Mouse (Mus musculus) heart, embryonic 14.5 days (tissue): ENCODE measurements around the gene Traf1. TPM values are rescaled to one million over a fixed set of nuclear protein-coding genes. Genes with fewer than 3 reads are reported as not detected.

Experiments used
- ATAC-seq: fragments of 200-750 bp; cut with Nextera tagmentation; 2 replicates; pipeline ENCODE4 v1.8.0; 2017; ENCODE audit warnings: low read depth, moderate TSS enrichment; ENCODE audit not compliant: insufficient number of reproducible peaks, insufficient read depth, low FRiP score
- H3K27ac ChIP-seq, 2 experiments: fragments of 200-500 bp in 1 of 2; fragments of 300-500 bp in 1 of 2; sonication (generic) in 1 of 2; replicated peaks in 1 of 2; 2 replicates each; pipeline ENCODE4 v1.5.1; 2012 to 2014; ENCODE audit warnings: low read depth in 2 of 2, low read length in 2 of 2, control low read depth in 1 of 2, mild to moderate bottlenecking in 1 of 2, mixed read lengths in 1 of 2; ENCODE audit not compliant: control insufficient read depth in 1 of 2, insufficient read depth in 1 of 2
- H3K27me3 ChIP-seq: fragments of 300-500 bp; sonication (generic); 2 replicates; pipeline ENCODE4 v1.6.1; 2014; ENCODE audit warnings: mild to moderate bottlenecking, low read length, control low read depth; ENCODE audit not compliant: control insufficient read depth, insufficient read depth
- H3K36me3 ChIP-seq: fragments of 300-500 bp; sonication (generic); 2 replicates; pipeline ENCODE4 v1.6.1; 2014; ENCODE audit warnings: mild to moderate bottlenecking, control low read depth, low read length, mixed read lengths; ENCODE audit not compliant: control insufficient read depth, insufficient read depth
- H3K4me1 ChIP-seq, 2 experiments: fragments of 200-500 bp in 1 of 2; fragments of 300-500 bp in 1 of 2; sonication (generic) in 1 of 2; 2 replicates each; pipeline ENCODE4 v1.6.1; 2012 to 2014; ENCODE audit warnings: low read length in 2 of 2, control low read depth in 1 of 2, mixed read lengths in 1 of 2; ENCODE audit not compliant: control insufficient read depth in 2 of 2, insufficient read depth in 2 of 2
- H3K4me2 ChIP-seq: fragments of 300-500 bp; sonication (generic); 2 replicates; pipeline ENCODE4 v1.6.1; 2014; ENCODE audit warnings: mild to moderate bottlenecking, low read length
- H3K4me3 ChIP-seq, 2 experiments: fragments of 200-500 bp in 1 of 2; fragments of 300-500 bp in 1 of 2; sonication (generic) in 1 of 2; 2 replicates each; pipeline ENCODE4 v1.5.1; 2012 to 2014; ENCODE audit warnings: low read length in 2 of 2, mild to moderate bottlenecking in 2 of 2, control low read depth in 1 of 2, low read depth in 1 of 2, moderate library complexity in 1 of 2; ENCODE audit not compliant: control insufficient read depth in 1 of 2, insufficient read depth in 1 of 2
- H3K9ac ChIP-seq: fragments of 300-500 bp; sonication (generic); 2 replicates; pipeline ENCODE4 v1.6.1; 2014; ENCODE audit warnings: mild to moderate bottlenecking, low read length
- H3K9me3 ChIP-seq: fragments of 300-500 bp; sonication (generic); 2 replicates; pipeline ENCODE4 v1.6.1; 2016; ENCODE audit warnings: low read length, control low read depth; ENCODE audit not compliant: control insufficient read depth
- WGBS: fragments of 180-500 bp; shearing (Covaris S2); extraction: QIAGEN DNeasy Blood & Tissue Kit; methylation state at CpG from one replicate; pipeline ENCODE4 v1.1.7; 2014; 5-methylcytosine and 5-hydroxymethylcytosine counted together
- polyA plus RNA-seq: library from polyadenylated mRNA; unstranded; fragments of >200 nt; fragmentation: Nextera tagmentation; extraction: Ambion mirVana; gene quantifications from 2 replicates; pipeline ENCODE4 v1.2.1, GENCODE M21; 2014

Gene Traf1
- polyA plus RNA-seq, 1 experiment from 2014 or later: 2.0 TPM

- Histone ChIP-seq H3K9me3 (no peaks in the 10 kb centered on the region), H3K4me3 (peak overlapping the region; percentile 45 to 70), H3K36me3 (no peaks in the 10 kb centered on the region), H3K27me3 (peaks cover 14% of the 10 kb centered on the region), H3K4me1 (peaks cover 17 to 19% of the 10 kb centered on the region in 2 experiments), H3K27ac (no peak overlapping the region), H3K9ac (peak overlapping the region; percentile 67), H3K4me2 (peak overlapping the region; percentile 94)
- peak; percentile 41; the same call in 1 of the 2 replicates for ATAC-seq
- WGBS: 2% methylated on average over 45 of the region's 50 CpGs
Measured at GRCm38 (mm10) chr2:34914069-34914822, 47.3 kb downstream of the Traf1 start.

DNA sequence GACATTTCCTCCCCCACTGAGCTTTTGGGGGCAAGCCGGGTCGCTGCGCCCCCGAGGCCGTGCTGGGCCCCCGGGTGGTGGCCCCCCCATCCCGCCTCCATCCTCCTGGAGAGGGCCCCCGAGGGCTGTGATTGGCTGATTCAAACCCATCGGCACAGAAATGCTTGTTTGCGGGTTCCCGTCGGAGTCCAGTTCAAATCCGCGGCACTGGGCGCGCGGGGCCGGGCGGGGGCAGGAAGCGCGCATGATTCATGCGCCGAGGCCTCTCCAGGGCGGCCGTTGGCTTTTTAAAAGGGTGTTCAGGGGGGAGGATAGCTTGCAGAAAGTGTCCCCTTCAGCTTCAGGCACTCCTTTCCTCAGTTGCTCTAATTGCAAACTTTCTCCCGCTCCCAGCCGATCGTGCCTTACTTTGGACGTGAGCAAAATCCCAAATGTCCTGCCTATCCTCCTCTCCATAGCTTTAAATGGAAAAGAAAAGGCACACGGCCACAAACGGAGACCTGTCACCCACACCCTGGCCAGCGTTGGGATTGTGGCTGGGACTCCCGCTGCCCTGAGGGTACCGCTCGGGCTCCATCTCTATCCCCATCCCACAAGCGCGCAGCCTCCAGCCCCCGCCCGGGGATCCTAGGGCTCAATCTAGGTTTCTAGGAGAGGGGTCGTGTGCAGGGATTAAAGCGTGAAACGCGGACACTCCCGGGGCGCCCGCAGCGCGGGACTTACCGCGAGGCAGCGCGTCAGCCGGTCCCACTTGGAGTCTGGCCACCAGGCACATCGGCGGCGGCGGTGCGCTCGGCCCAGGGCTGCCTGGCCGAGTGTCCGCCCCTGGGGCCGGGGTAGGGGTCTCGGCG, 48.1 kb downstream of the Traf1 start, which contains the start of gene Phf19:
Gene Phf19 (minus strand): TSS at position 809 of the 851 bp plus-strand sequence.
- Histone ChIP-seq H3K27me3 (peaks cover 14% of the 10 kb centered on the region), H3K9me3 (no peaks in the 10 kb centered on the region), H3K4me3 (peak within 1 kb of the TSS; percentile 45 to 70), H3K9ac (peak within 1 kb of the TSS; percentile 67), H3K36me3 (no peaks in the 10 kb centered on the region), H3K27ac (peak within 1 kb of the TSS; percentile 26 to 36; a peak in 3 of 4 replicates), H3K4me2 (peak within 1 kb of the TSS; percentile 94), H3K4me1 (peaks cover 17 to 19% of the 10 kb centered on the region in 2 experiments)
- under 1% methylated on average over 64 of the region's 64 CpGs for WGBS
- ATAC-seq: no peak

GRCm38 (mm10) chr2:34912613-34913012, 49.0 kb downstream of the Traf1 start:
- peaks cover 17 to 19% of the 10 kb centered on the region in 2 experiments for H3K4me1 ChIP-seq
- peaks cover 14% of the 10 kb centered on the region for H3K27me3 ChIP-seq
- peak overlapping the region; percentile 42 to 70 for H3K4me3 ChIP-seq
- no peaks in the 10 kb centered on the region for H3K36me3 ChIP-seq
- no peaks in the 10 kb centered on the region for H3K9me3 ChIP-seq
- H3K4me2 ChIP-seq: peak overlapping the region; percentile 94
- ATAC-seq: no peak
- no peak overlapping the region for H3K27ac ChIP-seq
- 54% methylated on average over 7 of the region's 7 CpGs for WGBS
- H3K9ac ChIP-seq: peak overlapping the region; percentile 67; the same call in 1 of the 2 replicates

GRCm38 (mm10) chr2:34911871-34912270, 49.7 kb downstream of the Traf1 start:
- Histone ChIP-seq H3K27me3 (peaks cover 14% of the 10 kb centered on the region), H3K9me3 (no peaks in the 10 kb centered on the region), H3K27ac (no peak overlapping the region), H3K4me1 (peaks cover 17 to 19% of the 10 kb centered on the region in 2 experiments), H3K36me3 (no peaks in the 10 kb centered on the region), H3K4me2 (no peak overlapping the region), H3K9ac (no peak overlapping the region), H3K4me3 (no peak overlapping the region)
- WGBS: 78% methylated on average over 5 of the region's 5 CpGs
- ATAC-seq: no peak

- peaks cover 10 to 15% of the 10 kb centered on the region in 2 experiments for H3K4me1 ChIP-seq
- ATAC-seq: no peak
- no peaks in the 10 kb centered on the region for H3K36me3 ChIP-seq
- no peak overlapping the region for H3K4me3 ChIP-seq
- 84% methylated on average over 4 of the region's 4 CpGs for WGBS
- H3K9me3 ChIP-seq: no peaks in the 10 kb centered on the region
- no peak overlapping the region for H3K9ac ChIP-seq
- H3K27me3 ChIP-seq: peaks cover 14% of the 10 kb centered on the region
- no peak overlapping the region for H3K4me2 ChIP-seq
- no peak overlapping the region for H3K27ac ChIP-seq
Measured at GRCm38 (mm10) chr2:34909719-34910118, 51.9 kb downstream of the Traf1 start.

GRCm38 (mm10) chr2:34906861-34907604, 54.5 kb downstream of the Traf1 start:
- Histone ChIP-seq H3K27me3 (peaks cover 4% of the 10 kb centered on the region), H3K27ac (no peak overlapping the region), H3K9ac (no peak overlapping the region), H3K4me2 (no peak overlapping the region), H3K9me3 (no peaks in the 10 kb centered on the region), H3K4me3 (no peak overlapping the region), H3K4me1 (peaks cover 13 to 14% of the 10 kb centered on the region in 2 experiments), H3K36me3 (no peaks in the 10 kb centered on the region)
- WGBS: 53% methylated on average over 12 of the region's 12 CpGs
- ATAC-seq: no peak

DNA sequence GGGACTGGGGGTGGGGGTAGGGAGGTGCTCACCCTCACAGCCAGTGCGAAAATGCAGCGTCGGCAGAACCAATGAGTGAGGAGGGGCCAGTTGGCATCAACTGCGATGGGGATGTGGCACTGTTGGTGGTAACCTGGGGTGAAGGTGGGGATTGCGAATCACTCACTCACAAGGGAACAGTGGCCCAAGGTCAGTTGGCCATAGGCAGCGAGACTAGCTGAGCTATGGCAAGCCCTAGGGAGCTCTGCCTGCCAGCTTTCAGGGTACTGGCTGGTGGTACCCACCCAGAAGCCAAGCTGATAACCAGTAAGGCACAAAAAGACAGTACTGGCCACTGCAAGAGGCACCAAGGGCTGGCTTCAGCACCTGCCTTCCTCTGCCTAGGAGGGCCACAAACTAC, 55.1 kb downstream of the Traf1 start:
- H3K27ac ChIP-seq: no peak overlapping the region
- no peak overlapping the region for H3K4me3 ChIP-seq
- no peak overlapping the region for H3K4me2 ChIP-seq
- no peak for ATAC-seq
- no peaks in the 10 kb centered on the region for H3K27me3 ChIP-seq
- WGBS: 67% methylated on average over 6 of the region's 6 CpGs
- no peaks in the 10 kb centered on the region for H3K9me3 ChIP-seq
- H3K4me1 ChIP-seq: peaks cover 13 to 14% of the 10 kb centered on the region in 2 experiments
- H3K9ac ChIP-seq: no peak overlapping the region
- no peaks in the 10 kb centered on the region for H3K36me3 ChIP-seq
